Mouse (Mus musculus) layer of hippocampus, adult 2 months (tissue): ENCODE data around the gene Agpat3. TPM values are rescaled to one million over a fixed set of nuclear protein-coding genes. Genes with fewer than 3 reads are reported as not detected.
A peak's percentile ranks its signal among the peaks of the same experiment; 100 is the strongest.
"Not testable (repeated sequence)": the region's sequence is repeated elsewhere in the genome, so short reads cannot be mapped to it uniquely, and the experiment has no call there.

Experiments used
- DNase-seq, 2 experiments: peaks; one replicate each; pipeline ENCODE4 v3.0.0; 2022; ENCODE audit warnings: low spot score in 2 of 2
- H3K27ac ChIP-seq: fragments of 200-600 bp; 2 replicates; pipeline ENCODE4 v1.8.1; 2022
- H3K4me3 ChIP-seq: fragments of 200-600 bp; 2 replicates; pipeline ENCODE4 v1.8.1; 2022; ENCODE audit warnings: mild to moderate bottlenecking
- CTCF ChIP-seq: fragments of 200-600 bp; conservative IDR thresholded peaks from 2 replicates; pipeline ENCODE4 v1.8.1; 2022; ENCODE audit warnings: antibody characterized with exemption, mild to moderate bottlenecking, moderate library complexity
- total RNA-seq, 2 experiments: library from RNA; stranded (reverse); gene quantifications; 2 replicates each; pipeline ENCODE4 v1.2.3; 2021

Agpat3 gene
- total RNA-seq, 2 experiments from 2014 or later, result 207 to 216 TPM

DNA sequence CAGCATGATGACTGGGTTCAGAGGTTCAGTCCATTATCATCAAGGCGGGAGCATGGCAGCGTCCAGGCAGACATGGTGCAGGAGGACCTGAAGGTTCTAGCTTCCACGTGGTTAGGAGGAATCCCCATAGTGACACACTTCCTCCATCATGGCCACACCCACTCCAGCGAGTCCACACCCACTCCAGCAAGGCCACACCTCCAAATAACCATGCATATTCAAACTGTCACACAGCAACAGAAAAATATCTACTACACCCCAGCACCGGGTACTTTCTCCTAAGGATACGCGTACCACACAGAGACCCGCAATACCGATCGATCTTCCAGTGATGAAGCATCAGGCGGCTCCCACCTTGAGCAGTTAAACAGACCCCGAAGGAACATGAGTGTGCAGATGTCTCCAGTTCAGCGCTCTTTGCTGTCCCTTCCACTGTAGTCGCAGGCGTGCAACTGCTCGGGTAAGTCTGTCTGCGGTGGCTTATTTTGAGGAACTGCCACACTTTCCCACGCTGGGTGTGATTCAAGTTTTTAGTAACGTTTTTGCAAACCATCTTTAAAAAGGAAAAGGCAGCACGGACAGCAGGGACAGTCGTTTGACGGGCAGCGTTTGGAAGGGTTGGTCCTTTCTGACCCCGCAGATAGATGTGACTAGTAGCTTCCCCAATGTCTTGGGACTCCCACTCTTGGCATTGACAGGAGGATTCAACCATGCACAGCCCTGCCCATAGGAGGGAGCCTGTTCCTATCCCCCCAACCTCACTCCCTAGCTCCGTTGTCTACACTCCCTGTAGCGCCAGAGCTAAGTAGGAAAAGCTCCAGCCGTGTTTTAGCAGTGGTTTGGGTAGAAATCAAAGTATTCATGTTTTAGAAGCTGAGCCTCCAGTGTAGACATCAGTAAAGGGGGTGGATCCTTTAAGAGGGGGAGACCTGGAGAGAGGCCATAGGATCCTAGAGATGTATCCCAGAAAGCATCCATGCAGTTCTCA, 20.7 kb upstream of the Agpat3 start:
- no peak for TF ChIP-seq CTCF
- no peak for DNase-seq
- Histone ChIP-seq H3K4me3 (no peak overlapping the region; the same call in 1 of the 2 replicates), H3K27ac (no peak overlapping the region; the same call in 1 of the 2 replicates)

DNA sequence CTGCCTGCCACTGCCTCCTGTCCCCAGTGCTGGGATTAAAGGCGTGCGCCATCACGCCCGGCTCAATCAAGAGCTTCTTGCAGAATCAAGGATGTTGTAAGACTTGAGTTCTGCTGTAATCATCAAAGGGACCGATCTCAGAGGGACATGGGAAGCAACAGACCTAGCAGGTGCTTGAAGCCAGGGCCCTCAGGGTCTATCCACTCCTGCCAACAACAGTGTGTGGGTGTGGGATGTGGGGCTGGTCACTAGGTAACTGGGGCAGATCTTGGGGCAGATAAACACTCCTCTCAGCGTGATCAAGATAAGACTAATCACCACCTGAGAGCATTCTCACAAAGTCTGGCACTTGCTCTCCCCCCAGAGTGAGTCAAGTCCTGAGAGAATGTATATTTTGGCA, 19.5 kb upstream of the Agpat3 start:
- no peak overlapping the region for H3K4me3 ChIP-seq
- no peak for DNase-seq
- TF ChIP-seq CTCF, result no peak

GRCm38 (mm10) chr10:78367586-78367985, 15.3 kb upstream of the Agpat3 start:
- Histone ChIP-seq H3K4me3 (no peak overlapping the region), H3K27ac (no peak overlapping the region)
- DNase-seq, result no peak
- TF ChIP-seq CTCF, result no peak

More for the DNA sequence above, 19.5 kb upstream of the Agpat3 start:
- no peak overlapping the region for H3K27ac ChIP-seq

GRCm38 (mm10) chr10:78366851-78367312, 14.6 kb upstream of the Agpat3 start:
- DNase-seq, result no peak
- no peak overlapping the region for H3K27ac ChIP-seq
- H3K4me3 ChIP-seq, result no peak overlapping the region
- no peak for TF ChIP-seq CTCF

GRCm38 (mm10) chr10:78366195-78366834, 14.0 kb upstream of the Agpat3 start:
- Histone ChIP-seq H3K4me3 (no peak overlapping the region), H3K27ac (no peak overlapping the region)
- DNase-seq, result no peak
- TF ChIP-seq CTCF, result no peak

- no peak for TF ChIP-seq CTCF
- no peak for DNase-seq
- no peak overlapping the region for H3K4me3 ChIP-seq
- H3K27ac ChIP-seq, result no peak overlapping the region
Observed at GRCm38 (mm10) chr10:78365555-78365954, 13.3 kb upstream of the Agpat3 start.

DNA sequence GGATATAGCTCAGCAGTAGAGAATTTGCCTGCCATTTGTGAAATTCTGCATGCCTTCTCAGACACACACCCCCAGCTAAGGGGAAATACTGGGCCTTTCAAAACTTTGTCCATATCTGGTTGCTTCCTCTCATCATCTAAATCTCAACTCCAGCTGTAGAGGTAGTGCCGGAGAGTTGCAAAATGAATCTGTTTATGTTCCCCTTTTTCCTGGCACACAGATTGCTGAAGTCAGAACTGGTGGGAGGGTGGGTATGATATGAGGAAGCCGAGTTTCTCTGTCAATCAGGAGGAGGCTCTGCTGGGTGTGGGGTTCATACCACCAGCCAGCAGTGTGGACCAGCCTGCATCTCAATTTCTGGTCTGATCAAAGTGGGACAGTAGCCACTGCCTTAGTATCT, 11.8 kb upstream of the Agpat3 start:
- DNase-seq, result no peak
- Histone ChIP-seq H3K27ac (no peak overlapping the region), H3K4me3 (no peak overlapping the region)
- TF ChIP-seq CTCF, result no peak

- H3K4me3 ChIP-seq, result no peak overlapping the region
- TF ChIP-seq CTCF, result no peak
- DNase-seq, result no peak
- H3K27ac ChIP-seq, result no peak overlapping the region
Observed at GRCm38 (mm10) chr10:78363366-78363765, 11.1 kb upstream of the Agpat3 start.

GRCm38 (mm10) chr10:78361951-78362350, 9.7 kb upstream of the Agpat3 start:
- TF ChIP-seq CTCF, result no peak
- Histone ChIP-seq H3K27ac (peak overlapping the region; percentile 74; the same call in 1 of the 2 replicates), H3K4me3 (no peak overlapping the region)
- peak in 1 of 2 experiments; percentile 24 for DNase-seq

GRCm38 (mm10) chr10:78360290-78360711, 8.0 kb upstream of the Agpat3 start:
- Histone ChIP-seq H3K27ac (peak overlapping the region; percentile 47; the same call in 1 of the 2 replicates), H3K4me3 (no peak overlapping the region)
- DNase-seq, result no peak
- no peak for TF ChIP-seq CTCF

- not testable (repeated sequence) for DNase-seq, H3K4me3 ChIP-seq, H3K27ac ChIP-seq
- peak; percentile 68 for TF ChIP-seq CTCF
Observed at GRCm38 (mm10) chr10:78358999-78359398, 6.7 kb upstream of the Agpat3 start.

DNA sequence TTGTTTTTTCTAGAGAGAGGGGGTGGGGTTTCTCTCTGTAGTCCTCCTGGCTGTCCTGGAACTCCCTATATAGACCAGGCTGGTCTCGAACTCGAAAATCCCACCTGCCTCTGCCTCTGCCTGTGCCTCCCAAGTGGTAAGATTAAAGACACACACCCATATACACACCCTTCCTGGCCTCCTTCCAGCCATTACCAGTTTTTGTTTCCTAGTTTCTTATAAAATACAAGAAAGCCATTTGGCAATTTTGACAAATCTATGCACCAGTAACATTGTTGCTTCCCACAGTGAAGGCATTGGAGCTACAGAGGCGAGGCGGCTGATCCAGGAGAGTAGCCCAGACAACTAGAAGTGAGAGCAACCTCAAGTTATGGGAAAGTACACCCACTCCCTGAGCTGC, 6.0 kb upstream of the Agpat3 start:
- no peak for TF ChIP-seq CTCF
- Histone ChIP-seq H3K4me3 (no peak overlapping the region), H3K27ac (no peak overlapping the region)
- DNase-seq, result no peak

- TF ChIP-seq CTCF, result no peak
- Histone ChIP-seq H3K27ac (no peak overlapping the region), H3K4me3 (no peak overlapping the region)
- no peak for DNase-seq
Observed at GRCm38 (mm10) chr10:78357742-78358141, 5.5 kb upstream of the Agpat3 start.
